Mouse (Mus musculus) right cerebral cortex, postnatal 4 days (tissue): ENCODE measurements around the gene Sema6b.
"Not testable (repeated sequence)": the region's sequence is repeated elsewhere in the genome, so short reads cannot be mapped to it uniquely, and the experiment has no call there.

Experiments used
- DNase-seq: peaks from one replicate; pipeline ENCODE4 v3.0.0-alpha.2; 2022

The Sema6b gene

DNA sequence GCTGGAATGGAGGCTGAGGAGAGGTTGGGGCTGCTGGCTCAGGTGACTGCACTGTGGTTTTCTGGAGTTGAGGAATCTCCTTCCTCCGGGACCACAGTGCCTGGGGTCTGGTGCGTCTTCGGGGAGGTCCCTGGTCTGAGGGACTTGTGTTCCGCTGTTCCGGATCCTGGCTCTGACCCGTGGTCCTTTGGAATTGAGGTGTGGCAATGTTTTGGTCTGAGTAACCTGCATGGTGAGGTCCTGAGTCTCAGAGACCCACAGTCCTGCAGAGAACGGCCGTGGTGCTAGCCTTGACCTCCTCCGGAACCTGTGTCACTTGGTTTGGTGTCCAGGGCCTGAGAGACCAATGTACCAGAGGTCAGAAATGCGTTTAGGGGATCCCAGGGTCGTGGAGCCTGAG, 60.2 kb downstream of the Sema6b start:
- no peak for DNase-seq

DNA sequence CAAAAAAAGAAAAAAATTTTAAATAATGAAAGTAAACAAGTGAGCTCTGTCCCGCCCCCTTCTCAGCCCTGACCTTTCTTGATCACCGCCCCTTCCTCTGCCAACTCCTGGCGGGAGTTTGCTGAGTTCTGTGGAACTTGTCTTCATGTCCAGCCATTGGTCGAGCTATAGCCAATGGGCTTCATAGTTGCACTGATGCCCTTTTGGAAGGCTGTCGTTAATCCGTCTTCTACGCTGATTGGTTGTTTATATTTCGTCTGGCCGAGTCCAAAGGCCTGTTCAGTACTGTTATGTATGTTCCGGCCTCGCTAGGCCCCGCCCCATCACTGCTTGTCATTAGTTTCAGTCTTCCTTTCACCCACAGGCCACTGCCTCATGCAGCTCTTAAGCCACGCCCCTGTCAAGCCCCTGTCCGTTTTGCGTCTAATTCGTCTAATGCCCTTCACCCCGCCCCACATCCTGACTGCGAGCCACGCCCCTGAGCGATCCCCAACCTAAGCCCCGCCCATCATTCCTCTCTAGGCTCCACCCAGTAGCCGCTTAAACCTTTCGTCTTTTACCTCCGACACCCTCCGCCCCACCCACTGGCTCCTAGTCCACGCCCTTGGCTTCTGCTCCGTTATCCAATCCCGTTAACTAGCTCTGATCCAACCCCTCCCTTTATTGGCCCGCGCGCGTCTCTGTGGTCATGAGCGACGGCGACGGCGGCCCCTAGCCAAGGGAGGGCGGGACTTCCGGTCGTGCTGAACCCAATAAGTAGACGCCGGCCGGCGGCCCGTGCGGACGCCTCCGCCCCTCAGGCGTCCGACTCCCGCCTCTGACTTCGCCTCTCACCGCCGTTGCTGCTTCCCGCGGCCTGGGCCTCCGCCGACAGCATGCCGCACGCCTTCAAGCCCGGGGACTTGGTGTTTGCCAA, 61.0 kb downstream of the Sema6b start, which contains the start of gene Hdgfl2:
Gene Hdgfl2, plus strand, starts transcription at position 755 of the 916 bp plus-strand sequence.
- DNase-seq = peak; percentile 99

DNA sequence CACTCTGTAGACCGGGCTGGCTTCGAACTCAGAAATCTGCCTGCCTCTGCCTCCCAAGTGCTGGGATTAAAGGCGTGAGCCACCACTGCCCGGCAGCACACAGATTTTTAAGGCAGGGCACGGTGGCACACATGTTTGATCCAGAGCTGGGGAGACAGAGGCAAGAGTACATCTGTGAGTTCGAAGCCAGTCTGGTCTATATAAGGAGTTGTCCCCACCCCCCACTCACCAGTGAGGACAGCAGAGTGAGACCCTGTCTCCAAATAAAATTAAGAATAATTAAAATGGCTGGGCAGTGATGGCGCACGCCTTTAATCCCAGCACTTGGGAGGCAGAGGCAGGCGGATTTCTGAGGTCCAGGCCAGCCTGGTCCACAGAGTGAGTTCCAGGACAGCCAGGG, 61.8 kb downstream of the Sema6b start:
- not testable (repeated sequence) for DNase-seq

DNA sequence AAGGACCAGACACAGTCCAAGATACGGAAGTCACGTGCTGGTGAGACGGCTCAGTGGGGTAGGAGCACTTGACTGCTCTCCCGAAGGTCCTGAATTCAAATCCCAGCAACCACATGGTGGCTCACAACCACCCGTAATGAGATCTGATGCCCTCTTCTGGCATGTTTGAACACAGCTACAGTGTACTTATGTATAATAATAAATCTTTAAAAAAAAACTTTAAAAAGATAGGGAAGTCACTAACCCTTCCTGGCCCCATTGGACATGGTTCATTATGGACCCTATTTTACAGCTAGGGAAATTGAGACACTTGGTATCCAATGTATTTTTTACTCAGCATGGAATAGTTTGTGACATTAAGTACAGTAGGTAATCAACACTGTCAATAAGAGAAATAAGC, 62.6 kb downstream of the Sema6b start:
- no peak for DNase-seq

DNA sequence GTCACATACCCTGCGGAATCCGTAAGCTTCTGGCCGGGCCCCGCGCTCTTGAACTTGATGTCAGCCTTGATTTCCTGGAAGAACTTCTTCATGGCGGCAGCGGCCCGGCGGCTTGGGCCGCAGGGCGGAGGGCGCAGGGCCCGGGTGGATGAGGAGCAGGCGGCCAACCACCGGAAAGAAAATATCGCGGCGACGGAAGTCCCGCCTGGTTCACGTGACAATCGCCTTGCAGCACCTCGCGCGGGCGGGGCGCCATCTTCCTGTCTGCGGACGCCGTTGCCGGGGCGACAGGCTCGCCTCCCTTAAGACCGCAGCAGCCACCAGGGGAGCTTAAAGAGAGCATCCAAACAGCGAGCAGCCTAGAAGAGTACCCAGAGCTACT, 65.3 kb downstream of the Sema6b start, which contains the start of gene Ubxn6:
Gene Ubxn6, minus strand, starts transcription at position 202 of the 382 bp plus-strand sequence.
- peak; percentile 99 for DNase-seq

DNA sequence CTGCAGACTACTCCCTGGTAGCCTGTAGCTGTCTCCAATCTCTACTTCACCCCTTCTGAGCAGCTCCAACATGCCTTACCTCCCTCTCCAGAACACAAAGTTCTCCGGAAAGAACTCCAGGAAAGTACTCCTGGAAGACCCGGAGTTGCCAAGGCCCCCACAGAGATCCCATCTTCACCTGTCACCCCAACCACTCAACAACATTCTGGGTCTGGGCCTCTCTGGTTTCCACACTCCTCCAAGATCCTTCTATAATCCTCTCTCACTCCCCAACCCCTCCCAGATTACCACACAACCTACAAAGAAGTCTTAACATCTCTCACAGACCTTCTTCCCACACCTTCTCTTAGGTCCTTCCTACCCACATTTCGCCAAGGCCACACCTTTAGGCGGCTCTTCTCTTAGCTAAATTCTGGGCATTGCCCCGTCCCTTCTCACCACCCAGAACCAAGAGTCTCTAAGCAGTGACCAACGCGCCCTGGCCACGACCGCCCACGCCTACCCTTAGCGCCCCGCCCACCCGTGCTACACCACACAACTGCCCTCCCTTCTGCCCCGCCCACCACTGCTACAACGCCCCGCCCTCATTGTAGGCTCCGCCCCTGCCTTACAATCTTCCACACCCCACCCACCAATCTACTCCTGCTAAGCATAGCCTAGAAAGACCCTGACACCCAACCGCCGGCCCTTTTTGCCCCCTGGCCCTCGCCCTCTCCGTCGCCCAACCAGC, 65.9 kb downstream of the Sema6b start:
- DNase-seq = peak; percentile 66
